Mouse (Mus musculus): ENCODE data around the gene Atf6.

DNA sequence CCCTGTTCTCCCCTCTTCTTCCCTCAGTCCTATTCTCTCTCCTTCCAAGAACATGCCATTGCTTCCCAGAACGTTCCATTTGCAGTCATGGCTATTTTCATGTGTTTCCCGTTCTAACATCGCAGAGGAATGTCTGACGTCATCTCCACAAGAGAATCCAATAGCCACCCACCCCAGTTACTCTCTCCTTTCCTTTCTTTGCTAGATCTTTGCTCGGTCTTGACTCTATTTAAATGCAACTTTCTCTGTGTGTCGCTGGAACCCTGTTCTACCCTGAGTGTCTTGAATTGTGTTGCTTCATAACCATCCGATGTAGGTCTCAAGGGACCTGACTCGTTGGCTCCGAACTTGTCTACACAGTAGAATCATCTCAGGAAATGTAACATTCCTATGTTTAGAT is 168.0 kb downstream of the Atf6 start:
- TF ChIP-seq CTCF (IDR thresholded peaks at IDR 0.05; ENCODE audit: extremely low read depth, insufficient read depth, insufficient read length, insufficient replicate concordance) (no peak), POLR2A (IDR thresholded peaks at IDR 0.05; ENCODE audit: low read depth, low read length) (no peak)
